Mouse (Mus musculus) thymus, postnatal 36 days (tissue): ENCODE measurements around the gene Habp2.

Experiments
- DNase-seq, 2 experiments: peaks; one replicate each; pipeline ENCODE4 v3.0.0; 2022; ENCODE audit warnings: mixed read lengths in 2 of 2

Gene Habp2

GRCm38 (mm10) chr19:56364563-56364962, 77.6 kb downstream of the Habp2 start:
- no peak for DNase-seq

- DNase-seq, result no peak
Measured at GRCm38 (mm10) chr19:56366168-56366567, 79.2 kb downstream of the Habp2 start.

- no peak for DNase-seq
Measured at GRCm38 (mm10) chr19:56366625-56367024, 79.7 kb downstream of the Habp2 start.

- DNase-seq, result no peak
Measured at GRCm38 (mm10) chr19:56367778-56368177, 80.8 kb downstream of the Habp2 start.

- DNase-seq, result peak; percentile 27 to 48
Measured at GRCm38 (mm10) chr19:56368912-56369311, 82.0 kb downstream of the Habp2 start.
